Mouse (Mus musculus) adipocyte (in vitro differentiated cells): ENCODE measurements around the gene Zfyve27.

ENCODE experiments used
- DNase-seq: peaks from one replicate; pipeline ENCODE4 v3.0.0-alpha.2; 2016; ENCODE audit warnings: low spot score

Gene Zfyve27

DNA sequence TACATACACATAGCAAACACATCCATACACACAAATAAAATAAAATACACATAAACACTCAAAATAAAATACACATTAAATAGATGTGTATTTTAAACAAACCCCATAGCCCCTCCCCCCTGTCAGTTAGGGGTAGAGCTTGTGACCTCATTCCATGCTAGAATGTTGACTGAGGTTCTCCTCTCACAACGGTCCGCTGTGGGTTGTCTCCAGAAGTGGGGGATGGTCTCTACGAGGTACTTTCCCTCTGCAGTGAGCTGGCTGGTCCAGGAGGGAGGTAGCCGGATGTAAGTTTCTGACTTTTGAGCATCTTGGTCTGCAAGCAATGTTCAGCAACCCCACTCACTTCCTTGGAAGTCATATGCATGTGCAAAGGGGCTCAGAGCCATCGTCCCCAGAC is at the start of gene Zfyve27:
TSS of gene Zfyve27 (plus strand) at position 188 of the 400 bp plus-strand sequence.
- DNase-seq = no peak

DNA sequence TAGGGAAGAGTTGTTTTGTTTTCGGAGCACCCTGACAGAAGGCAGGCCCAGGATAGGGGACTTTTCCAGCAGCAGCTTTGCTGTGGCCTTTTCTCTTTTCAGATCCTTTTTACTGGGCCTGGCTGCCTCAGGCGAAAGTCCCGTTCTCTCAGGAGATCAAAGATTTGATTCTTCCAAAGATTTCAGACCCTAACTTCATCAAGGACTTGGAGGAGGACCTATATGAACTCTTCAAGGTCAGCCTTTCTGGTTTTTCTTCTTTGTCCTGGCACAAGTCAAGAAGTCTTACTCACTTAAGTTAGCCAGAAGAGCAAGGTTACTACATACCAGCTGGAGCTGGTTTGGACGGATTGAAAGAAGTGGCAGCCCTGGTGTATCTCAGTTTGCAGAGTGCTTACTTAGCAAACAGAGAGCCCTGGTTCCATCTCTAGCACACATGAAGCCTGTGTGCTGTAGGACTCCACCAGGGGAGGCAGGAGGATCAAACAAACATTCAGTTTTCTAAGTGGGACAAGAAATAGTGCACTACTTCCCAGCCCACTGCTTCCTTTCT is 47.9 kb upstream of the Zfyve27 start:
- DNase-seq = no peak

DNA sequence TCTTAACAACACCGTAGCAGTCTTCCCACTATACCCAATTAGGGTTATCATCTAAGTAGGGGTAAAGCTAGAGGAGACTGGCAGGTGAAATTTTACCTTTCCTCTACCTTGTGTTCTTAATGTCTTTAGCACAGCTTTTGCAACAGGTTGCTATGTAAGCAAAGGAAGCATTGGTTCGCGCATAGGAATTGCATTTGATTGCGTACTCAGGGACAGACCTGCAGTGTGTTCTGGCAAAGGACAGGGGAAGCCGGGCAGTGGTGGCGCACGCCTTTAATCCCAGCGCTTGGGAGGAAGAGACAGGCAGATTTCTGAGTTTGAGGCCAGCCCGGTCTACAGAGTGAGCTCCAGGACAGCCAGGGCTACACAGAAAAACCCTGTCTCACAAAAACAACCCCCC is 45.6 kb upstream of the Zfyve27 start:
- DNase-seq = no peak

DNA sequence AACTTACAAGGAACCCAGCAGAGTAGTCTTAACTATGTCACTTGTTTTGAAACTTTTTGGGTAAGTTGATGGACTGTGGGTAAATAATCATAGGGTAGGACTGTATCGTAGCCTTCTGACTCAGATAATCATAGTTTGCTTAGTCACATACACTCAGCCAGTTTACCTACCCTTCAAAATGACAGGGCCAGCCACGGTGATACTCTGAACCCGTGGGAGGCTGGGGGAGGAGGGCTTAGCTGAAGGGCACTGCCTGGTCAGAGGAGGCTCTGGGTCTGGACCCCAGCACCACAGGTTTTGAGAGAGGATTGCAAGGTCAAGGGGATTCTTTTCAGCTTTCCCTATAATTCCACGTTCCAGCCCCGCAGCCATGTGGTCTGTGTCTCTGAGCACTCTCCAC is 45.2 kb upstream of the Zfyve27 start:
- no peak for DNase-seq

DNA sequence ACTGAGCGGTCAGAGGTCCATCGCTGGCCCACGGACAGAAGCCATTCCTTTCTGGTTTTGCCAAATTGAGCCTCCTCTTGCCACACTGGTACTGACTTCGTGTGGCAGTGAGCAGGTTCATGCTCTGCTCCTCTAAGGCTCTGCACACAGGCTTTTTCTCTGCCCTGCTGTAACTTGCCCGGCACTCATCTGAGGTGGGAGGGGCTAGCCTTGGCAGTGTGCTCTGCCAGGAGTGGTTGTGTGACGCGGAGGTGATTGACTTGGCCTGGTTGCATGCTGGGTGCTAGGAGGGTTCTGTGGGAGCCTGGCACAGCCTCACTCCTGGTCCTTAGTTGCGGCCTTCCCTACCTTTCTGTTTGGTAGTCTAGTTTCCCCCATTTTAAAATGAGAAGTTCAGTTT is 43.3 kb upstream of the Zfyve27 start:
- no peak for DNase-seq

DNA sequence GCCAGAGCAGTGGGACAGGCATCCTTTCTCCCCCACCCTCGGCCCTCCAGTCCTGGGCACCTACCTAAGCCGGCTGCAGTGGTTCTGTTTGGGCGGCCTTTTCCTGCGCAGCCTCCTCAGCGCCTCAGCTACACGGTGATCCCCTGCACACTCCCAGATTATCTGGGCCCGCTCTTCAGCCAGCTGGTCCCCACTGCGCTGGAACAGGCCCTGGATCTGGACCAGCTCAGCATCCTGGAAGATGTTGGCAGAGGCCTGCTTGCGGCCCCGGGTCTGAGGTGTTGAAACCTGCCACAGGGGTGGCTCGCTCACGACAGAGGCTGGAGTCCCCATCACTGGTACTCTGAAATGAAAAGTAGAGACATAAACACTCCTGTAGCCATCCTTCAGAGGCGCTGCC is 39.1 kb upstream of the Zfyve27 start:
- DNase-seq = no peak

DNA sequence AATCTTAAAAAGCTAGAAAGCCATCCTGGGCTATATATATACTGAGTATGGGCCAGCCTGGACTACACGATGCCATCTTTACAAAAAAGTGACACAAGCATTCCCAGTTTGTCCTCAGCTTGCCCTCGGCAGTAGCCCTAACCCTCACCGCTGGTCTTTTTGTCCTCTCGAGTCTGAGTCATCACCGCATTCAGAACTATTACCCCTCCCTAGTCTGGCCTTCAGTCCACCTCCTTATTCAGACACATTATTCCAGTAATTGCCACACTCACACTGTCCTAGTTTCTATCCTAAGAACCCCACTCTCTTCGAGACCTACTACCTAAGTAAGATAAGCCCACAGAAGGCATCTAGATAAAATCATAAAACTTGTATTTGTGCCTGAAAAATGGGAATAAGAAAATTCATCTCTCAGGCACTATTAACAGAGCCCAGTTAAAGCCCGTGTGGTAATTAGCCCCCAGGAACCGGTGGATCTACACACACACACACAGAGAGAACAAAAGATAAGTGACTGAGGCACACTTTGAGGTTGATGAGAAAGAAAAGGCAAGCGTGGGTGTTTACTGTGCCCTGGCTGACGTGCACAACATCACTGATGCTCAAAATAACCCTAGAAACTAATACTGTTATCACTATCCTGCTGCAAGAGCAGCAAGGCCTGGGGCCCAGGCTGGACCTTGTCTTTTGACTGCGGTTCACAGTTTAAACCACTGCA is 38.1 kb upstream of the Zfyve27 start:
- no peak for DNase-seq

DNA sequence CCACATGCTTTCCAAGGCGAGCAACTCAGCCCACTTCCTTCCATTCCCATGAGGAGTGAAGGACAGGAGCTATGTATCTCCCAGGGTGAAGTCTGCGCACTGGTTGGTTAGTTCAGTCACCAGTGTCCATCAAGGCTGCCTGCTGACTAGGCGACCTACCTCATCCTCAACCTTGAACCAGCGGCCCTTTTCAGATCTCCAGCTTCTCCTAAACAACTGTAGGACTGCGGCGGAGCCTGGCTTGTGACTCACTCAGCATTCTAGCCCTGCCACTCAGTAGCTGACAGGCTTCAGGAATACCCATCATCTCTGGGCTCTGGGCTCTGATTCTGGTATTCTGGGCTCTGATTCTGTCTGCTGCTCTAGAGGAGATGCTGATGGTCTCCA is 37.5 kb upstream of the Zfyve27 start:
- no peak for DNase-seq

DNA sequence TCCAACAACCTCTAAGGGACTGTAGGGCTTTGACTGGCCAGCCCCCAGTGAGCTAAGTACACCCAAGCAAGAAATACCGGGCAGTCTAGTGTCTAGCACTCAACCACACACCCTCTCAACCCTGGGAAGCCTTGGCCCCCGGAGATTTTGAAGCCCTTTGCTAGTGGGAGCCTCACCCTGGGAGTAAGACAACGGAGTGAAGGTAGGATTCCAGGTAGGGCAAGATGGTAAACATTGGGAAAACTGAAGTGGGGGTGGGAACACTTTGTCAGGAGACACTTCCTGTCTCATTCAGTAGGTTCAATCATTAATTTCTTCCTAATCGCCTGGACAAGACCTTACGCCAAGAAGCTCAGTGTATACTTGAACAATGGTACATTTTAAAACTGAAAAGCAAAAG is 36.7 kb upstream of the Zfyve27 start:
- no peak for DNase-seq

DNA sequence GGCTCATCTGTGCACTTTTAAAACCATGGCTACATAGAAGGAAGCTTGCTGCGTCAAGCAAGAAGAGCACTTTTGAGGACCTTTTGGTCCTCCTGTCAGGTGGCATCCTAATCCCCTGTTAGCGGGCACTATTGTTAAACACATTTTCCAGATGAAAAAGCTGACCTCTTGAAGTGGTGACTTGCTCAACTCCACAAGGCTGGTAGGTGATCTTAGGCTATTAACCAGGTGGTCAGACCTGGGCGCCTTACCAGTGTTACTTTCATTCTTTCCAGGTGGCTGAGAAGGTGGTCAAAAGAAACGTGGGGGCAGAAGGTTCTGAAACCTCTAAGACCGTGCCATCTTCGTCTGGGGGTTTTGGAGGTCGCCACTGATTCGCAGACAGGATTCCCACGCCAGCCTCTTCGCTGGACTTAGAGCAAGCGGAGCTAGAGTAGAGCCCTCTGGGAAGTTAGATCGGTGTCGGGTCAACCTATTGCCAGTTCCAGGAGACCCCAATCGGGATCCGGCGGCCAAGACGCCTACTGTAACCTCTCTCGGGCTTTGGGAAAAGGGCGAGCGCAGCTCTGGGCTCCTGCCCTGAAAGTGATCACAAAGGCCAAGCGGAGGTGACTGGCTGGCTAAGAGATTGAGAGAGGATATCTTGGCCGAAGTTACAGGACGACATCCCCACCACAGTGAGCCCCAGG is 35.6 kb upstream of the Zfyve27 start:
- no peak for DNase-seq

DNA sequence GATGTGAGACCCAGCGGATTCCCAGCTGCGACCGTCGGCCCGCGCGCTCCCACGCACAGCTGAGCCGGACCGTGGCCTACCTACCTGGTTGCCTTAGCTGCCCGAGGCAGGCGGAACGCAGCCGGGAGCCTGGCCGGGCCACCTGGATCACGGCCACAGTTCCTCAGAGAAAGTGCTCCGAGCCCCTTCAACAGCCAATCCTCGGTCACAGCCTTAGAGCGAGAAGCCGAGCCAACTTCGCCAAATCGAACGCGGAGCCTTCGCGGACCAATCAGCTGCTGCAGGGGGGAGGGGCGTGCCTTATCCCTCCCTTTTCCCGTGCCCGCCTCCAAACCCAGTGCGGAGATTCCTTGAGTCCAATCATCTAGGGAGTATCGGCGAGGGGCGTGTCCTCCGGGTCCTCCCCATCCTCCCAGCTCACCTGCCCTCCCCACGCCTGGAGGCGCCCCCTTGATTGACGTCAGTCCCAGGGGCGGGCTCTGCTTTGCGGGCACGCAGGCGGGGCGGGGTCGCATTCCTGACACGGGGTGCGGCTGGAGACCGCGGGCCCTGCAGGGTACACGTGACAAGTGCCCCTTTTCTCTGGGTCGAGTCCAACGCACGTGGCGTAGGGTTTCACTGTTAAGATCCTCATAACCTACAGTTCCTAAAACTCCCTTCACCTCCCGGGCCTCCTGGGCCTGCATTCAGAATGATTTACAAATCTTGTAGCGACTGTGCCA is 34.8 kb upstream of the Zfyve27 start, which contains the start of gene Avpi1:
TSS of gene Avpi1 (minus strand) at position 273 of the 722 bp plus-strand sequence.
- peak; percentile 99 for DNase-seq

DNA sequence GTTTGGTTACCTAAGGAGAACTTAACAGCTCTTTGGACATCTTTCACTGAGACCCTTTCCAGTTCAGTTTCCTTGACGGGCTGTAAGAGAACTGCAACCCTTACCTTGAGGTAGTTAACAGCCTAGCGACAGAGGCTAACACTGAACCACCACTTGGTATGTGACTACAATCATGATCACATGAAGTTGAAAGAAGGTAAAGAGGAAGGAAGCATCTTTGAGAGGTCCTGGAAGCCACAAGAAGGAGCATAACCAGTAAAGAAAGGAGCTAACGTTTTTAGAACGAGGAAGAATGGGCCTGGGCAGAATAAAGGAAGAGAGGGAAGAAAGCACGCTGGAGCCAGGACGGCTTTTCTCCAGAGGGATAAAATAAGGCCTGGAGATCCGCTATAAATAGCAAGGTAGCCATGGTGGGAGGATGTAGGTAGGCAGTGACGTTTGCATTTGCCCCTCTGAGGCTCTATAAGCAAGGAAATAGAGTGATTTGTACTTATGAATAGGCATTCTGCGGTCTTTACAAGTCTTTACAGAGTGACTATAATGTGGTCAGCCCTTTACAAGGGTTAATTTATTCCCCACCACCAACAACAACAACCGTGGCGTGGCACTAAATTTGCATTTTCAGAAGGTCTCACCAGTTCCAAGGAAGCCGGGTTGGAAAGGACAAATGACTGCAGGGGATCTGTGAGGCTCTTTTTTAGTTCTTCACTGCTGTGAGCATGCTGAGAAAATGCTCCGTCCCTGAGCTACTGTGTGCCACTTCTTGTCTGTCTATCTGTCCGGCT is 34.0 kb upstream of the Zfyve27 start:
- DNase-seq = no peak

DNA sequence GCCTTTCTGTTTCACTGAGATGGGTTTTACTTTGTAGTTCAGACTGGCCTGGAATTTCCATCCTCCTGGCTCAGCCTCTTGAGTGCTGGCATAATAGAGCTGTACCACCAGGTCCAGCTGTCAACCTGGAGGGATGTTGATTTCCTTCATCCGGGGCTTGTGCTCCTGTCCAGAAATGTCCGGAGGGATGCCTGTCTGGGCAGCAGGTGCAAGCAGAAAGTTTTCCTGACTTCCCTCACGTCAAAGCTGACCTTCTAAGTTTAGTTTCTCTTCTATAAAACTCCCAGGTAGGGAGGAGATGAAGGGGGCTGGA is 33.5 kb upstream of the Zfyve27 start:
- DNase-seq = no peak

DNA sequence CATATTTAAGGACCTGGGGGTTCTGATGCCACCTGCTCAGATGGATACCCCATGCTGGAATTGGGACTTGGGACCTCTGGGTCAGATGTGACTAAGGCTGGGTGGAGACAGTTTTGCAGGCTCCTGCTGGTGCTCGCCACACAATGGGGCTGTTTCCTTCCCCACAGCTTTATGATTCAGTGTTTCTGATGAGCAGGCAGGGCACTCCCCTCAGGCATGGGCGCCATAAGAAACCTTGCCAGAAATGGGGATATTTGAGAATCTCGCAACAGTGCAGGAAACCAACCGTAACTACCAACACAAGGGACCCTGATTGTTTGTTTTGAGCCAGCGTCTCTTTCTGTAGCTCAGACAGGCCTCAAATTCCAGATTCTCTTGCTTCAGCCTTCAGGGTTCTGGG is 32.6 kb upstream of the Zfyve27 start:
- DNase-seq = no peak

DNA sequence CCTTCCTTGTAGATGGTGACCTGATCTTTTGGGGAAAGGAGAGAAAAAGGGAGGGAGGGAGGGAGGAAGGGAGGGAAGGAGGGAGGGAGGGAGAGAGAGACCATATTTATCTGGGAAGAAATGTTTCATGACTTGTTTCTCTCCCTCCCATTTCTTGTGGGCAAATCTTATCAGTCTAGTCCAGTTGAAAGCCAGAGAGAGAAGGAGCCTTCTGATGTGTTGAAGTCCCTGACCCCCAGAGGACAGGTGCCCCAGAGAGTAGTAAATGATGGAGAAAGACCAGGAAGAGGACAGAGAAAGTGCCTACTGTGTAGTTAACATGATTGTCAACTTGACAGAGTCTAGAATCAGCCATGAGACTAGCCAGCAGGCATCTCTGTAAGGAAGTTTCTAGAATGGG is 28.7 kb upstream of the Zfyve27 start:
- DNase-seq = no peak

DNA sequence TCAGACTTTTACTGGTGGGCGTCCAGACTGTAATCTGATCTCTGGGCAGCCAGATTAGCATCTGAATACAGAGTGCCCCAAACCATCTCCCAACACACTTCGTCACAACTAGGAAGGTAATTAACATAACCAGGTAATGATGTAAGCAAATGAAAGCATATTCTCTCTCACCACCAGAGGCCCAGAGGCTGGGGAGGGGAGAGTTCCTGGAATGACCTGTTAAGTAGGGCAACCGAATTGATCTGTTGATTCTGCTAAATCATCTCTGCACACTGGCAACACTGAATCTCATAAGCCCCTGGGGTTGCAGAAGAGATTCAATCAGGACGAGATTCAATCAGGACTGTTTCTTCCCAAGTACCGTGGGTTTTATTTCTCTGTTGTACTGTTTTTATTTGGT is 27.6 kb upstream of the Zfyve27 start:
- no peak for DNase-seq

DNA sequence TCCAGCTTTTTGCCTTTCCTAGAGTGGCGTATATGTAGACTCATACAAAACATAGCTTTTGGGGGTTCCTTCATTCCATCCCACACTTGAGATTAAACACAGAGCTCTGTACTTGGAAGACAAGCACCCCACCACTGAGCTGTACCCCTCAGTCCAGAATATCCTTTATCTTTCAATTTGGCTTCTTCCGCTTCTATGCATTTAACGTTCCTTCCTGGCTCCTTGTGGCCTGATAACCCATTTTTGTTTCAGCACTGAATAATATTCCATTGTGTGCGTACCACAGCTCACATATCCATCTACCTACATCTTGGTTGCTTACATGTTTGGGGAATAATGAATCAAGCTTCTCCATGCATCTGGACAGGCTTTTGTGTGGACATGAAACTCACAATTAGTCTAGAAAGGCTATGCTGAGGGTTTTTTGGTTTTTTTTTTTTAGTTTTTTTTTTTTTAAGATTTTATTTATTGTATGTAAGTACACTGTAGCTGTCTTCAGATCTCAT is 26.5 kb upstream of the Zfyve27 start:
- DNase-seq = no peak

DNA sequence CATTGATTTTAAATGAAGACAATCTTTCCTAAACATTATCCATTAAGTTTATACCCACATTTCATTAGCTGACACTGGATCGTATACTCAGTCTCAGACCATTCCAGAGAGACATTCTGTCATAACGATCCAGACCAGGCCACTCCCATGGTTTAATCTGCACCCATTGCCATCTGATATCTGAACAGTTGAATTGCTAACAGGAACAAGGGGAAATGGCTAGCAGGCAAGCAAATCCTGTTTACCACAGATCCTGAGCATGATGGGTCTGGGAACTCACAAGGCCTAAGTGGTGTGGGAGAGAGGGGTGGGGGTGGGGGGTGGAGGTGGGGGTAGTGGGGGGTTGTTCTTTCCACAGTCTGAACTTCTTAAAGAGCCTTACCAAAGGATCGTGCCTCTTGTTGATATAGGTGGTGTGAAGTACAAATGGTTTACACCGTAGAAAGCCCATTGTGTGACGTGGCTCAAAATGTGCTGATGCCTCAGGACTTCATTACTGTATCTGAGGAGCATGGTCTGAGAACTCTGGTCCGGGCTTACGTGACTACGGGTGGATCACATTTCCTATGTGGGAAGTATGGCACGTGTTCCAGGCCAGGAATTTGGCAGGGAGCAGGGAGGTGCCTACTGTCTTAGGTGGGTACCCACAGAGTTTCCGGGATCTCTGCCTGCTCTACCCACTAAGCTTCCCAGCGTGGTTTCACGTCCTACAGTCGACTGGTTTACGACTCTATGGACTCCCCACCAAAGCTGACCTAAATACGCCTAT is 25.1 kb upstream of the Zfyve27 start:
- DNase-seq = no peak

DNA sequence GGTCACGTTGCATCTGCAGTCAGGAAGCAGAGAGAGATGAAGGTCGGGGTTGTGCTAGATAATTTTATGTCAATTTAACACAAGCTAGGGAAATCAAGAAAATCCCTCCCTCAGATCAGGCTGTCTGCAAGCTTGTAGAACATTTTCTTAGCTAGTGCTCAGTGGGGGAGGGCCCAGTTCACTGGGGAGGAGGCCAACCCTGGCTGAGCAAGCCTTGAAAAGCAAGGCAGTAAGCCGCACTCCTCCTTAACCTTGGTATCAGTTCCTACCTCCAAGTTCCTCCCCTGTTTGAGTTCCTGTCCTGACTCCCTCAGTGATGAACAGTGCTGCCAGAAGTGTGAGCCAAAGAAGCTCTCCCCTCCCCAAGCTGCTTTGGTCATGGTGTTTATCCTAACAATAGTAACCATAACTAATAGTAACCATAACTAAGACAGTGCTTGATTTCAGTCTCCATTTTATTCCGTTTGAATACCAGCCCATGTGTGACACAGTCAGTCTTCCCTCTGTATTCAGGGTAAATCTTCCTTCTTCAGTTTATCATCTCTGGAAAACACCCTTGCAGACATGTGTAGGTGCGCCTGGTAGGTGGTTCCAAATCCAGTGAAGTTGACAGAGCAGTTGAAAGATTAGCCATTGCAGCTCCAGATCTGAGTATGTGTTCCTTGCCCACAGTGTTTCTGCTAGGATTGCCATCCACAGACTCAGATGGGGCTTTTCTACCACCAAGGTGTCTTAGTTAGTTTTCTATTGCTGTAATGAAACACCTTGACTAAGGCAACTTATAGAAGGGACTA is 23.8 kb upstream of the Zfyve27 start:
- DNase-seq = no peak

DNA sequence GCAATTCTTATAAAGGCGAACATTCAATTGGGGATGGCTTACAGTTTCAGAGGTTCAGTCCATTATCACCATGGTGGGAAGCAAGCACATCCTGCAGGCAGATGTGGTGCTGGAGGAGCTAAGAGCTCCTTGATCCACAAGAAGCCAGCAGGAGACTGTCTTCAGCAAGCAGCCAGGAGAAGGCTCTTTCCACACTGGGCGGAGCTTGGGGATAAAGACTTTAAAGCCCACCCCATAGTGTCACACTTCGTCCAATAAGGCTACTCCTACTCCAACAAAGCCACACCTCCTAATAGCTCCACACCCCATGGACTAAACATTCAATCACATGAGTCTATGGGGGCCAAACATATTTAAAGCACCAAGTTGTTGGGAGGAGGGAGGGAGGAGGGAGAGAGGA is 21.8 kb upstream of the Zfyve27 start:
- DNase-seq = no peak
